Mouse (Mus musculus) lung, adult 2 months (tissue): ENCODE results near the gene Sart1. TPM values are rescaled to one million over a fixed set of nuclear protein-coding genes. Genes with fewer than 3 reads are reported as not detected.
A peak's percentile ranks its signal among the peaks of the same experiment; 100 is the strongest.
"Not testable (repeated sequence)": the region's sequence is repeated elsewhere in the genome, so short reads cannot be mapped to it uniquely, and the experiment has no call there.

Experiments
- DNase-seq: peaks from one replicate; pipeline ENCODE4 v3.0.0; 2022
- H3K4me1 ChIP-seq: fragments of 200-500 bp; 2 replicates; pipeline ENCODE4 v1.6.1; 2011; ENCODE audit warnings: low read length; ENCODE audit not compliant: control insufficient read depth, insufficient read depth
- H3K4me3 ChIP-seq: fragments of 200-500 bp; replicated peaks from 2 replicates; pipeline ENCODE3; 2011; ENCODE audit warnings: low read depth, mild to moderate bottlenecking, control low read depth, low read length; ENCODE audit errors: extremely low read depth
- CTCF ChIP-seq: fragments of 200-500 bp; IDR thresholded peaks from 2 replicates; pipeline ENCODE4 v1.5.1; 2011; ENCODE audit warnings: mild to moderate bottlenecking, low read length, control low read depth; ENCODE audit not compliant: insufficient read depth
- POLR2A ChIP-seq: fragments of 200-500 bp; IDR thresholded peaks from 2 replicates; pipeline ENCODE4 v1.6.1; 2011; ENCODE audit warnings: low read depth, mild to moderate bottlenecking, control low read depth, low read length, borderline replicate concordance; ENCODE audit errors: extremely low read depth
- WGBS: fragments of 180-500 bp; shearing (Covaris S2); methylation state at CpG from one replicate; pipeline ENCODE4 v1.1.7; 2018; 5-methylcytosine and 5-hydroxymethylcytosine counted together
- polyA plus RNA-seq: library from polyadenylated mRNA; depleted of rRNA; stranded (reverse); fragments of >200 nt; gene quantifications from 2 replicates; pipeline ENCODE4 v1.2.3, GENCODE M21; 2012

Gene Sart1
- polyA plus RNA-seq, 1 experiment, result 35.7 TPM

DNA sequence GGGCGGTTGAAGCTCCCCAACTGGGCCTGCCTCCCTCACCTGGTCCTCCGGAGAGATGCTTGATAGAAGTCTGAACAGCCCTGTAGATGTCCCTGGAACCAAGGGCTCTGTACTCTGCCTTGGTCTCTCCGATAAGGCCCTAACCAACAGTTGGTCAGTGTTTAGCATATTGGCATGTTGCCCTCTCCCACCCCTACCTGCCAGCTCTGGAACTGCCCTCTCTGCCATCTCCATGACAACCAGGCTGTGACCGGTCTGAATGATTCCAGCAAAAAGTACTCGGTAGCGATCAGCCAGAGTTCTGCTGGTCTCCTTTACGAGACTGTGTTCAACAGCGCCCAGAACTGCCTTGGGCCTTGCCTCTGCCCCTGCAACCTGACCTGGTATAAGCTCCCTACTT, 13.8 kb upstream of the Sart1 start, which contains the start of gene Tsga10ip:
Tsga10ip (minus strand) TSS at position 234 of the 400 bp plus-strand sequence.
- WGBS, result 68% methylated on average over 8 of the region's 8 CpGs
- no peak within 1 kb of the TSS for H3K4me3 ChIP-seq
- peaks cover 3% of the 10 kb centered on the region for H3K4me1 ChIP-seq

DNA sequence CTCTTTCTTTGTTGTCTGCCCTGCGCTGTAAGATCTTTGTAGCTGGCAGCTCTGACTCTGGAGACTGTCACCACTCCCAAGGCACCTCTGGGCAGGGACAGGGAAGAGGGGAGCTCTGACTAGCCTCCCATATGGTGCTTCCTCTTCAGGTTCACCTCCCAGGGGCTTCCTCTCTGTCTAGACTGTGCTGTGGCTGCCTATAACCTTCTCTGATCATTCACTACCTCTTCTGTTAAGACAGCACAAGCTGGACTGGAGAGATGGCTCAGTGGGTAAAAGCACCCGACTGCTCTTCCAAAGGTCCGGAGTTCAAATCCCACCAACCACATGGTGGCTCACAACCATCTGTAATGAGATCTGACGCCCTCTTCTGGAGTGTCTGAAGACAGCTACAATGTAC, 12.6 kb upstream of the Sart1 start:
- 65% methylated on average over 4 of the region's 4 CpGs for WGBS
- H3K4me1 ChIP-seq, DNase-seq, H3K4me3 ChIP-seq: not testable (repeated sequence)

More for the DNA sequence above, 13.8 kb upstream of the Sart1 start, which contains the start of gene Tsga10ip:
- no peak for DNase-seq
- TF ChIP-seq CTCF, result no peak
- TF ChIP-seq POLR2A, result no peak

DNA sequence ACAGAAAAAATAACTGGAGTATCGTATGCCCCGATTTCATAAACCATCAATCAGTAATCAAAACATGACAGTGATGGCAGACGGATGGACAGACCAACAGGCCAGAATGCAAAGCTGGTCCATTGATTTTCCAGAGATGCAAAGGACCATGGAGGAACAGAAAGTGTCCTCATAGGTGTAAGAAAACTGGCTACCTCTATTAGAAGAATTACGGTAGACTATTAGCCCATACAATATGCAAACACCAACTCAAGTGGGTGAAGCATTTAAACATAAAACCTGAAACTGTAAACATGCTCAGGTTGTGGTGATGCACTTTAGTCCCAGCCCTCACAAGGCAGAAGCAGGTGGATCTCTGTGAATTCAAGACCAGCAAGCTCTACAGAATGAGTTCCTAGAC, 6.9 kb upstream of the Sart1 start:
- no peak for TF ChIP-seq POLR2A
- TF ChIP-seq CTCF, result no peak
- DNase-seq, result no peak
- WGBS, result 69% methylated on average over 4 of the region's 4 CpGs
- H3K4me3 ChIP-seq, result no peak overlapping the region
- no peaks in the 10 kb centered on the region for H3K4me1 ChIP-seq

DNA sequence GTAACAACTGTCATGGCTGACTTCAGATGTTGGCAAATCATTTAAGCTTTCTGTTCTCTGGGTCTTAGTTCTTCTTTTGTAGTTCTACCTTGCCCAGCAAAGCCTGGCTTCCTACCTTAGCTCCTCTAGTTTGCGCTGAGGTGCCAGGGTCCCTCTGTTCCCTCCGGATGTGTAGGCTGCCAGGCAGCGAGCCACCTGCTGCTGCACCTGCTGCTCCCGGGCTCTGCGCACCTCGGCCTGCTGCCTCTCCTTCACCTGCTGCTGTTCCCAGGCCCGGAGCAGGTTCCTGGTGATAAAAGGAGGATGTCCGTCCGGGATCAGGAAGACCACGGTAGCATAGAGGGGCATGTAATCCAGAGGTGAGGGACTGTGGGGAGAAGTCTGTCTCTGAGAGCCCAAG, 5.7 kb upstream of the Sart1 start:
- TF ChIP-seq POLR2A, result no peak
- no peak for TF ChIP-seq CTCF
- DNase-seq, result no peak
- WGBS, result 52% methylated on average over 10 of the region's 10 CpGs
- Histone ChIP-seq H3K4me1 (0 out of 2 replicates have a peak, but pooled peaks cover 2% of the 10 kb centered on the region), H3K4me3 (no peak overlapping the region)

DNA sequence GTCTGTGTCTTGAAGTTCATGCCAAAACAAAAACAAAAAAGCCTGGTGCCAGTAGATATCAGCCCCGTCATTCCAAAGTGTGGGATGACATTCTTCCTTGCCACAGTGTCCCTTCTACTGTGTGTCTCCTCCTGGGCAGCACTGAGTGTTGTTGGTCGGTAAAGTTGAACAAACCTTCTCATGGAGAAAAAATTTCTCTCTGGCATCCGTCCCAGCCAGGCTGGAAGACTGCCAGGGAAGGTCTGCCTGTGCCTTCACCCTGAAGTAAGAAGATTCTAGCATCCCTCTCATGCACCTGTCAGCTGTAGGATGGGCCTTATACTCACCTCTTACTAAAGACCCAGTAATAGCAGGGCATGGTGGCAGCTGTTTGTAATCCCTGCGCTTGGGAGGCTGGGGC, 4.4 kb upstream of the Sart1 start:
- 33% methylated on average over 4 of the region's 4 CpGs for WGBS
- TF ChIP-seq CTCF (no peak), POLR2A (no peak)
- peak; percentile 37 for DNase-seq

DNA sequence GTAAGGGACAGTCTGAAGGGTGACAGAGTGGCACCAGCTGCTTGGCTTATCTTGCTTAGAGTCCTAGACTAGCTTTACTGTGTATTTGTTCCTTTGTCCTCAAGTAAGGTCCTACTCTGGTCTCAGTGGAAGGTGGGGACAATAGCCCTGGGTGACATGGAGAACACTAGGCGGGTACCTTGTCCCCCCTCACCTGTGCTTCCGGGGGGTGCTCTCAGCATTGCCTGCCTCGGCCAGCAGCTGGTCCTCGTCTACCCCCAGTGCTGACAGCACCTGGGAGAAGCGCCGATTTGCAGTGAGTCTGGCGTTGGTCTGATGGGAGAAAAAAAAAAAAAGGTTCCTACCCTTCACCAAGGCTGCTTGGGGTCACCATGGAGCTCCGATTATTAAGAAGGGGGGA, 1.9 kb upstream of the Sart1 start:
- 54% methylated on average over 8 of the region's 8 CpGs for WGBS
- DNase-seq, result no peak
- H3K4me1 ChIP-seq, result peaks cover 10% of the 10 kb centered on the region; the same call in 1 of the 2 replicates
- TF ChIP-seq POLR2A (no peak), CTCF (no peak)
- H3K4me3 ChIP-seq, result no peak overlapping the region

More for the DNA sequence above, 4.4 kb upstream of the Sart1 start:
- Histone ChIP-seq H3K4me1 (peaks cover 3% of the 10 kb centered on the region; the same call in 1 of the 2 replicates), H3K4me3 (no peak overlapping the region)

DNA sequence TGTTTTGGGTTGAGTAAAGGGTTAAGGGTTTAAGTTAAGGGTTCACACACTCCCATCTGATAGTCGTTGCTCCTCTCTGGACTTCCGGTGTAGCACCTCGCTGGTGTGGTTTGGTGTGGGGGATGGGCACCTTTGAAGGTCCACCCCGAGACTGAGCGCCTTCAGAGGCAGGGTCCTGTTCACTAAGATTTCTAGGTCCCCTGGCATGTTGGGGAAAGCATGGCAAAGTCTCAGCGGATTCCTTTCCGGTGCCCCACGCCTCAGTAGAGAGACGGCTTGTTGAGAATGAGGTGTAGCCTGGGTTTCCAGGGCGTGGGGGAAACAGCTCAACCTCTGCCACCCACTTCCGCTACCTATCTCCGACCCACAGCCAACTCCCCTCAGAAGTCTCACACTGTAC, 1.1 kb upstream of the Sart1 start:
- H3K4me3 ChIP-seq, result peak overlapping the region; percentile 50
- DNase-seq, result peak; percentile 37
- TF ChIP-seq POLR2A (peak; percentile 43; the same call in 1 of the 2 replicates), CTCF (no peak)
- 6% methylated on average over 12 of the region's 12 CpGs for WGBS
- H3K4me1 ChIP-seq, result peaks cover 10% of the 10 kb centered on the region; the same call in 1 of the 2 replicates

DNA sequence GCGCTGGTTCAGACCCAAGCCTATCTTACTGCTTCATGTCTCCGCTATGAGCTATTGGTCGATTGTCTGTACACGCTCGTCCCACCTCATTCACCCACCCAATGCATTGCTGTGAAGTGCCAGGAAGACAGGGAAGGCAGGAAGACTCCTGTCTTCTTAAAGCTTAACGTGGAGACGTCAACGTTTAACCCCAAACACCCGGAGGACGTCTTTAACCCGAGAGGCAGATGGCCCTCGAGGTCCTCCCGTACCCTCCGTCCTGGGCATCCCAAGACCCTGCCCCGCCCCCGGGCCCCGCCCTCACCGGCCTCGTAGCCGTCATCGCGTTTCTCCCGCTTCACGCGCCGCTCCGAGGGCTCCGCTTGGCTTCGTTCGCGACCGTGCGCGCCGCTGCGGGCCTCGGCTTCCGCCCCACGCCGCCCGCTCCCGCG, 477 bp downstream of the Sart1 start:
- no peak for DNase-seq
- peak overlapping the region; percentile 77 for H3K4me3 ChIP-seq
- TF ChIP-seq POLR2A (no peak), CTCF (no peak)
- WGBS, result under 1% methylated on average over 43 of the region's 43 CpGs
- peaks cover 10% of the 10 kb centered on the region; the same call in 1 of the 2 replicates for H3K4me1 ChIP-seq

DNA sequence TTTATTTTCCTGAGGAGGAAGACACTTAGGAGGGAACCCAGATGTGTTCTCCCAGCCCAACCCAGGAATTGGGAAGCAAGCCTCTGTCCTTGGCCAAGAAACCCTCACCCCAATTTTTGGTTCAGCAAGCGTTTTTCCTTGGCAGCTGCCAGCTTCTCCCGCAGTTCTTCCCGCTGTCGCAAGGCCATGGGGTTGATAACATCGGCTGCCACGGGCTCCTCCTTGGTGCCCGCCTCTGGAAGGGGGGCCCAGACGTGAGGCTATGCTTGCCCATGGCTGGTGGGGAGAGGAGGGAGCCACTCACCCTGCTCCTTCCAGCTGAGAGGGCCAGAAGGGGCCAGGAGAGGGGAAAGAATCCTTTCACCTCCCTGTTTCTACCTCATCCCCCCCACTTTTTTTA, 3.8 kb downstream of the Sart1 start:
- TF ChIP-seq CTCF (no peak), POLR2A (no peak)
- Histone ChIP-seq H3K4me3 (no peak overlapping the region), H3K4me1 (peaks cover 10% of the 10 kb centered on the region; the same call in 1 of the 2 replicates)
- WGBS, result 88% methylated on average over 8 of the region's 8 CpGs
- DNase-seq, result no peak

DNA sequence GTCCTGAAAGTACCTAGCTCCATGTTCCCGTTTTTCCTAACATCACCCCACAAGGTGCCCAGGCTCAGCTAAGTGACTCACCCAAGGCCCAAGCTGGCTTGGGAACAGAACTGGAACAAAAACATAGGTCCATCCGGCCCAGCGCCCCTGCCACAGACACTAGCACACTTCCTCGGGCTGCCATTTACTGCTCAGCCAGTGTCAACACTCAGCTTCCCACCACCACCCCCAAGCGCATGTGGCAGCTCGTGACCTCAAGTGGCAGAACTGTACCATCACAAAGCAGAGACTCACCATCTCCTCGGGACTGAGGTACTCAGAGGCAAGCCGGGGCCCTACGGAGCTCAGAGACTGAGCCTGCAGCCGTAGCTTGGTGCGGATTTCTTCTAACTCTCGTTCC, 5.2 kb downstream of the Sart1 start:
- TF ChIP-seq POLR2A (no peak), CTCF (no peak)
- WGBS, result 94% methylated on average over 12 of the region's 12 CpGs
- H3K4me1 ChIP-seq, result peaks cover 7% of the 10 kb centered on the region; the same call in 1 of the 2 replicates
- DNase-seq, result no peak
- H3K4me3 ChIP-seq, result no peak overlapping the region

DNA sequence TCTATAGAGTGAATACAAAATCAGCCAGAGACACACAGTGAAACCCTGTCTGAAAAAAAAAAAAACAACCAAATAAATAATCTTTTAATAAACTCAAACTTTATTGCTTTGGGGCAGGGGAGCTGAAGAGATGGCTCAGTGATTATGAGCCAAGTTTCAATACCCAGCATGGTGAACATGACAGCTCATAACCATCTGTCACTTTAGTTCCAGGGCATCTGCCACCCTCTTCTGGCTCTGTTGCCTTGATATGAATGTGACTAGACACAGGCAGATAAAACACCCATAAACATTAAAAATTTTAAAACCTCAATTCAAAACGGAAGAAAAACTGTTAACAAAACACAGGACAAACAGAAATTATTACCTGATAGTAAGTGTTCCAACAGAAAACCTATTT, 11.1 kb downstream of the Sart1 start:
- Histone ChIP-seq H3K4me3 (no peak overlapping the region), H3K4me1 (no peaks in the 10 kb centered on the region)
- TF ChIP-seq CTCF (no peak), POLR2A (no peak)
- no peak for DNase-seq
- 80% methylated on average over 1 of the region's 1 CpGs for WGBS
